Mouse (Mus musculus): Measurements from ENCODE around the gene Zzef1. TPM values are rescaled to one million over a fixed set of nuclear protein-coding genes. Genes with fewer than 3 reads are reported as not detected.

The Zzef1 gene
- polyA plus RNA-seq, 1 experiment from 2014 or later = 5.5 TPM

DNA sequence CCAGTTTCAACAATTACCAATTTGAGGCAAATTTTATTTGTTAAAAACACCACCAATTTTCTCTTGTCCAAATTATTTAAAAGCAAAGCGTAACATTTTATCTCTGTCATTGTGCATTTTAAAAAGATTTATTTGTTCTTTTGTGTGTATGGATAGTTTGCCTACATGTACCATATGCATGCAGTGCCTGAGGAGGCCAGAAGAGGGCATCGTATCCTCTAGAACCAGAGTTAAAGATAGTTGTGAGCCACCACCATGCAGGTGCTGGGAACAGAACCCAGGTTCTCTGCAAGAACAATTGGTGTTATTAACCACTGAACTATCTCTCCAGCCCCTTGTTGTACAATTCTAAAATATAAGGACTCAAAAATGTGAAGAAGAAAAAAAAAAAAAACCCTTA, 18.2 kb downstream of the Zzef1 start:
- Histone ChIP-seq H3K9me3 (replicated peaks) (no peaks in the 10 kb centered on the region), H3K4me1 (no peaks in the 10 kb centered on the region), H3K27ac (replicated peaks) (no peak overlapping the region), H3K36me3 (peaks cover 9% of the 10 kb centered on the region), H3K4me3 (no peak overlapping the region), H3K27me3 (ENCODE audit: low read depth, poor library complexity, severe bottlenecking) (no peaks in the 10 kb centered on the region)
- DNase-seq (ENCODE audit: low spot score) = no peak
- 73% methylated on average over 2 of the region's 2 CpGs for WGBS

DNA sequence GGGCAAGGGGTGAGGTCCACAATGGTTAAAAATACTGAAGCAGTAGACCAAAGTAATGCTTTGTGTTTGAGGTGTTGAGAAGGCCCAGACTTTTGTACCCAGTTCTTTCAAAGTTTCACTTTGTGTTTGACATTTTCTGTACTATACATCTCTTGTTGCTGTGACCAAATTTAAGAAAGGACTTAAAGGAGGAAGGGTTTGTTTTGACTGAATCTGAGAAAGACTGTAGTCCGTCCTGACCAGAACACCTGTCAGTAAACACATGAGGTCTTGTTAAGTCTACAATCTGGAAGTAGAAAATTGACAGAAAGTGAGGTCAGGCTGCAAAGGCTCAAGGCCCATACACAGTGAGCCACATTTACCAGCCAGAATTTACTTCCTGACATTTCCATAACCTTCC, 20.8 kb downstream of the Zzef1 start:
- peaks cover 31% of the 10 kb centered on the region for H3K36me3 ChIP-seq
- DNase-seq (ENCODE audit: low spot score) = no peak
- WGBS = 88% methylated on average over 1 of the region's 1 CpGs
- H3K27ac ChIP-seq (replicated peaks) = no peak overlapping the region
- H3K27me3 ChIP-seq (ENCODE audit: low read depth, poor library complexity, severe bottlenecking) = no peaks in the 10 kb centered on the region
- no peaks in the 10 kb centered on the region for H3K9me3 ChIP-seq (replicated peaks)
- no peaks in the 10 kb centered on the region for H3K4me1 ChIP-seq
- no peak overlapping the region for H3K4me3 ChIP-seq

DNA sequence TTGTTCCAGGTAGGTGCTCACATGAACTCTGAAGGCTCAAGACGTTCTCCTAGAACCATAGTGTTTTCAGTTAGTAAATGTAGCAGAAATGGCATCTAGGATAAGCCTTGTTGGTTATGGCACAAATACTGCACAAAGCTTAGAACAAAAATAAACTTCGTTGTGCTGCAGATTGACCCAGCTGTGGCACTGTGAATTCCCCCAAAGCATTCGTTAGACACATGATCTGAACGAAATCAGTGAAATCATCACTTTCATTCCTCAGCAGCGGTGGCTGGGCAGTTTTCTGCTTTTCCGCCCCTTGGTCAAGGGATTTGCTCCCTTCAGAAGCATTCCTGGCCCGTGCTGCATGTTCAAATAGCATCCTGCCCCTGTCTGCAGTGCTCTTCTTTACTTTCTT, 22.0 kb downstream of the Zzef1 start:
- Histone ChIP-seq H3K36me3 (peaks cover 37% of the 10 kb centered on the region), H3K9me3 (replicated peaks) (no peaks in the 10 kb centered on the region), H3K27me3 (ENCODE audit: low read depth, poor library complexity, severe bottlenecking) (no peaks in the 10 kb centered on the region), H3K27ac (replicated peaks) (no peak overlapping the region), H3K4me3 (no peak overlapping the region), H3K4me1 (no peaks in the 10 kb centered on the region)
- no peak for DNase-seq (ENCODE audit: low spot score)
- WGBS = 88% methylated on average over 7 of the region's 7 CpGs

DNA sequence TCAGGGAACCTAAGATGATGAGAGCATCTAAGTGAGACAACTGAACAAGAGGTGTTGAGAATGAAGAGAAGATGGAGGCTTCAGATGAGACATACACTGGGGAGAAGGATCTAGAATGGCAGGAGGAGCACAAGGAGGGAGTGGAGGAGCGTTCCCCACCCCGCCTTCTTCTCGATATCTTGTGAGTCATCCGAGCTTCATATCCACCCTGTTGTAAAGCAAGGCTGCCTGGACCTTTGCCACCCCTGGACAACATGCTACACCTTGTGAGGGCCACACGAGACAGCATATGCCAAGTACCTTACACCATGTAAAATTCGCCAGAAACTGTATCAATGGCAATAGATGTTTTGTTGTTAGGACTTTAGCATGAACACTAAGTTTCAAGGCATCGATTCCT, 25.0 kb downstream of the Zzef1 start:
- Histone ChIP-seq H3K4me1 (no peaks in the 10 kb centered on the region), H3K4me3 (no peak overlapping the region), H3K27me3 (ENCODE audit: low read depth, poor library complexity, severe bottlenecking) (no peaks in the 10 kb centered on the region), H3K9me3 (replicated peaks) (no peaks in the 10 kb centered on the region), H3K27ac (replicated peaks) (no peak overlapping the region), H3K36me3 (peaks cover 62% of the 10 kb centered on the region)
- DNase-seq (ENCODE audit: low spot score) = no peak
- 92% methylated on average over 7 of the region's 7 CpGs for WGBS

DNA sequence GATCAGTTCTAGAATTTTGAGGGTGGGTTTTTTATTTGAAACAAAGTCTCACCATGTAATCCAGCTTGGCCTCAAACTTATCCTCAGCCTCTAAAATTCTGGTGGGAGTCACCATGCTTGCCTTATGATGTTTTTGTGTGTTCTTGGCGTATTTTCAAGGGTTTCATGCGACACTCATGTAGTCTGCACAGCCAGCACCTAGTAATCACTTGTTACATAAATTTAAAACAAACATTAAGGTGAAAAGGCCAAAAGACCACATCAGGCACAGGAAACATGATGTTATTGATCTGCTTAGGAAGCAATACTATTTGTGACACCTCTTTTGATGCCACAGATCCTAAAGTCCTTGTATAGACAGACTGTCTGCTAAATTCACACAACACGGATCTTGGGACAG, 33.8 kb downstream of the Zzef1 start:
- no peaks in the 10 kb centered on the region for H3K9me3 ChIP-seq (replicated peaks)
- no peak for DNase-seq (ENCODE audit: low spot score)
- H3K27me3 ChIP-seq (ENCODE audit: low read depth, poor library complexity, severe bottlenecking) = no peaks in the 10 kb centered on the region
- no peaks in the 10 kb centered on the region for H3K4me1 ChIP-seq
- H3K4me3 ChIP-seq = no peak overlapping the region
- H3K36me3 ChIP-seq = peaks cover 70% of the 10 kb centered on the region
- 91% methylated on average over 3 of the region's 3 CpGs for WGBS
- H3K27ac ChIP-seq (replicated peaks) = no peak overlapping the region

DNA sequence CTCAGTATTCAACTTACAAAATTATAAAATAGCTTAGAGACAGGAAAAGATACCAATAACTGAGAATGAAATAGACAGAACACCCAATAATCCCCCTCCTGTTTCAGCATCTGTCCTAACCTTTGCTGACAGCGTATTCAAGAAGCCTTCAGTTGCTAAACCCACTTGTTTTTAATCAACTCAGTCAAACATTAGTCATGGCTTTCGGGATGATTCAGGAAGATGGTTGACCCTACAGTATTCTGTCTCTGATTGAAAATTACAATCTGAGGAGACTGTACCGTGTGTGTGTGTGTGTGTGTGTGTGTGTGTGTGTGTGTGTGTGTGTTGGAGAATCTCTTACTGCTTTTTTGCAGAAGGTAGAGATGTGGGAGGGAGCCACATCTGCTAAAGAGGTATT, 46.7 kb downstream of the Zzef1 start:
- no peak for DNase-seq (ENCODE audit: low spot score)
- H3K4me3 ChIP-seq = no peak overlapping the region
- peaks cover 33% of the 10 kb centered on the region for H3K36me3 ChIP-seq
- H3K9me3 ChIP-seq (replicated peaks) = no peaks in the 10 kb centered on the region
- H3K27me3 ChIP-seq (ENCODE audit: low read depth, poor library complexity, severe bottlenecking) = no peaks in the 10 kb centered on the region
- WGBS = 87% methylated on average over 3 of the region's 3 CpGs
- H3K4me1 ChIP-seq = no peaks in the 10 kb centered on the region
- H3K27ac ChIP-seq (replicated peaks) = no peak overlapping the region

DNA sequence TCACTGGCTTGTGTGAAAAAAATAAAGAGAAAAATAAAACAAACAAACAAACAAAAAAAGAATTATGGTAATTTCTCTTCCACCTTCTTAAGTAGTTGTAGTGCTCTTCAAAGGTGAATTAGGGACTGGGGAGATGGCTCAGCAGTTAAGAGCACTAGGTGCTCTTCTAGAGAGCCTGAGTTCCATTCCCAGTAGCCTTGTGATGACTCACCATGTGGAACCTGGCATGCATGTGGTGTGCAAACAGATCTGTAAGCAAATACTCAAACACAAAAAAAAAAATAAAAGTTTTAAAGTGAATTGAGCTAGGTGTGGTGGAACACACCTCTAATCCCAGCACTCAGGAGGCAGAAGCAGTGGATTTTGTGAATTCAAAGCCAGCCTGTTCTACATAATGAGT, 47.5 kb downstream of the Zzef1 start:
- Histone ChIP-seq H3K9me3 (replicated peaks) (no peaks in the 10 kb centered on the region), H3K27me3 (ENCODE audit: low read depth, poor library complexity, severe bottlenecking) (no peaks in the 10 kb centered on the region), H3K36me3 (peaks cover 41% of the 10 kb centered on the region), H3K4me1 (no peaks in the 10 kb centered on the region), H3K27ac (replicated peaks) (no peak overlapping the region), H3K4me3 (no peak overlapping the region)
- no peak for DNase-seq (ENCODE audit: low spot score)

DNA sequence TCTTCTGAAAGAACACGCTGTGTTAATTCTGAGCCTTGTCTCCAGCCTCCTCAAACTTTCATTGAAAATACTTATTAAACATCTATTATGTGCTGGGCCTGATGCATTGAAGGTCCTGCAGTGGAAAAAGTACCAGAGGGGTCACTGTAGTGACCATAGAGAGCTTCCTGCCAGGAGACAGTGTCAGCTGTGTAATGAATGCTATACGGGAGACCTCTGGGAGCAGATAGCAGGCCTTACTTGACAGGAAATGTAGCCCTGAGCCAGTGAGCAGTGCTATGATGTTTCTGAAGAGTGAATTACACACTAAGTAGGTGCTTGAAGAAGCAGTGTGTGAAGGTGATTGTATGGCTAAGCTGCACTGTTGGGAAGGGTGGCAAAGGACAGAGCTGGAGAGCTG, 49.5 kb downstream of the Zzef1 start:
- H3K4me1 ChIP-seq = no peaks in the 10 kb centered on the region
- H3K27ac ChIP-seq (replicated peaks) = no peak overlapping the region
- WGBS = 95% methylated on average over 2 of the region's 2 CpGs
- H3K4me3 ChIP-seq = no peak overlapping the region
- H3K36me3 ChIP-seq = peaks cover 50% of the 10 kb centered on the region
- no peaks in the 10 kb centered on the region for H3K9me3 ChIP-seq (replicated peaks)
- H3K27me3 ChIP-seq (ENCODE audit: low read depth, poor library complexity, severe bottlenecking) = no peaks in the 10 kb centered on the region
- no peak for DNase-seq (ENCODE audit: low spot score)

DNA sequence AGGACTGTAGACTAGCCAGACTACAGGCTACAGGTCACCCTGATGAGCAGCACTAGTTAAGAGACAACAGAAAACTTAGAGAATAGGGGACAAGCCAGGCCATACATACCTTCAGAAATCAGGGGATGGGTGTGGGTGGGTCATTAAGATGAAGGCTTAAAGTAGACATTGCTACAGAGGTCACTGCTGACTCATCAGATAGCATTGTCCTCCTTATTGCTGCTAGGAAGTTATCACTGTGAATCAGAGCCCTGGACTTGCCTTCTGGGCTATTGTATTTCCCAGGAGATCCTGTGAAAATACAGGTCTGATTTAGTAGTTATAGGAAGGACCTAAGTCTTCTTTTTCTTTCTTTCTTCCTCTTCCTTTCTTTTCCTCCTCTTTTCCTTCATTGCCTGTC, 50.7 kb downstream of the Zzef1 start:
- no peaks in the 10 kb centered on the region for H3K4me1 ChIP-seq
- H3K36me3 ChIP-seq = peaks cover 59% of the 10 kb centered on the region
- no peak overlapping the region for H3K4me3 ChIP-seq
- no peaks in the 10 kb centered on the region for H3K9me3 ChIP-seq (replicated peaks)
- H3K27ac ChIP-seq (replicated peaks) = no peak overlapping the region
- no peak for DNase-seq (ENCODE audit: low spot score)
- H3K27me3 ChIP-seq (ENCODE audit: low read depth, poor library complexity, severe bottlenecking) = no peaks in the 10 kb centered on the region

DNA sequence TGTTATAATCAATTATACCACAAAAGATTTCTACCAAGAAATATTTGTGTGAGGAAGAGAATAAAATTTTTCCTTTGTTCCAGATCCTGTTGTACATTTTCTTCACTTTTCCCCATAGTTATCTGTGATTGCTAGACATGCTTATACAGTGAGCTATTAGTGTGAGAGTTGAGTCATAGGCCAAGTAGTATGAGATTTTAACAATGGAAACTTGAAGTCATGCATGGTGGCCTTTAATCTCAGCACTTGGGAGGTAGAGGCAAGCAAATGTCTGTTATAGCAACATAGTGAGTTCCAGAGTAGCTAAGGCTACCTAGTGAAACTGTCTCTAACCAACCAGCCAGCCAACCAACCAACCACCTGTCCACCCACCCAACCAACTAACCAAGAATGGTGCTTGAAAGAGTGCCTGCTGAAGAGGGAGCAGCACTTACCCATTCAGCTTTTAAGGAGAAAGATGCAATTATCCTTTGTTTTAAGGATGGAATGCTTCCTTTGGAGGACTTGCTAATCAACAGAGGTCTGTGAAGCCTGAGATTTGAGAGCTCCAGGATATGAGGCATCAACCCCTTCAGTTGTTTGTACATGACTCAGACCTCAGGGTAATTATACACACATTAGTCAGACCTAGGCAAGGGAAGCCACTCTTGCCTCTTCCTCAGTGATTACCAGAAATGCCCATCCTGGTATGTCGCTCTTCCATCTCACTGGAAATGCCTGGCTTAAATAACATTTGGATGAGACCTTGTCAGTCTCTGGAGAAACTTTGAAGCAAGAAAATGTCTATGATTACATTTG, 52.0 kb downstream of the Zzef1 start:
- no peaks in the 10 kb centered on the region for H3K4me1 ChIP-seq
- no peak for DNase-seq (ENCODE audit: low spot score)
- H3K9me3 ChIP-seq (replicated peaks) = no peaks in the 10 kb centered on the region
- no peaks in the 10 kb centered on the region for H3K27me3 ChIP-seq (ENCODE audit: low read depth, poor library complexity, severe bottlenecking)
- H3K4me3 ChIP-seq = no peak overlapping the region
- H3K27ac ChIP-seq (replicated peaks) = no peak overlapping the region
- peaks cover 69% of the 10 kb centered on the region for H3K36me3 ChIP-seq
- 92% methylated on average over 1 of the region's 1 CpGs for WGBS

DNA sequence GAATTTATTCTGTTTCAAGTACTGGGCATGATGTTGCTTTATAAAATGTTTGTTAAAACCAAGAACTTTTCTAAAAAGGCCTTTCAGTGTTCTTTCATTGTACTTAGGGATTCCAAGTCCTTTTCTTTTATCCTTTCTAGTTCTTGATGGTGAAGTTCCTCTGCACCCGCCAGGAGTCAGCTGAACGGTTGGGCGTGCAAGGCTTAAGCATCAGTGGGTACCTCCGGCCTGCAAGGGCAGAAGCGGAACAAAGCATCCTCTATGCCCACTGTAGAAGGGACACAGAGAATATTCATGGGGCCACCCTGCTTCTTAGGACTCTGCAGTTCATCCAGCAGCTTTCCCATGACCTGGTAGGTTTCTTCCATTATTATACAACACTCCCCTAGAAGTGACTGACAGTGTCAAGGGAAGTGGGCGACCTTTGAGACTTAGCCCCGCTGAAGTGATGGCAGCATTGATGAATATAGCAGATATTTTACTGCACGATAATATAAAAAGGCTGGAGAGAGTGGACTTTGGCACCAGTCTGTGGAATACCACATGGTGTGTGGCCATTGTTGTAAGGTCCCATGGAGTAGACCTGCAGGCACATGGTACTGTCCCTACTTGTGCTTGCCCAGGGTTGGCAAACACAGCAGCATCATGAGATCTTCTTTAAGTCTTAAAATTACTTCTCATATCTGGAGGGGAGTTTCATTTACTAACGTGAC, 54.5 kb downstream of the Zzef1 start:
- peaks cover 83% of the 10 kb centered on the region for H3K36me3 ChIP-seq
- DNase-seq (ENCODE audit: low spot score) = no peak

DNA sequence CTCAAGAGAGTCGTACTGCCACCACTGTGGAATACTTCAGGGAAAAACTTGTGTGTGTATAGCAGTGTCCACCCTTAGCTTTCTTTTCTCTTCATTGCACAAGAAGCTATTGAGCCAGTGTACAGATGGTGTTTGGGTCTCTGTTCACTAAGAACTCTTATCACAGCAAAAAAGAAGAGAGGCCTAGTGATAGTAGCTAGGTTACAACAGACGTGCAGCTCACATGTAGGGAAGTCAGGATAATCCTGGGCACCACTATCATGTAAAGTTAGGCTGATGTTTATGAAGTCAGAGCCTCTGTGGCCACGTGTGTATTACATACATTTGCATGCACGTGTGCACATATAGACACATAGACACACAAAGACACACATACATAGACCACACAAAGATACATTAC, 55.2 kb downstream of the Zzef1 start:
- Histone ChIP-seq H3K4me3 (no peak overlapping the region), H3K36me3 (peaks cover 81% of the 10 kb centered on the region), H3K27ac (replicated peaks) (no peak overlapping the region), H3K9me3 (replicated peaks) (no peaks in the 10 kb centered on the region), H3K27me3 (ENCODE audit: low read depth, poor library complexity, severe bottlenecking) (no peaks in the 10 kb centered on the region), H3K4me1 (no peaks in the 10 kb centered on the region)
- no peak for DNase-seq (ENCODE audit: low spot score)
- 92% methylated on average over 4 of the region's 4 CpGs for WGBS

More for the DNA sequence above, 54.5 kb downstream of the Zzef1 start:
- H3K4me1 ChIP-seq = no peaks in the 10 kb centered on the region
- H3K9me3 ChIP-seq (replicated peaks) = no peaks in the 10 kb centered on the region
- H3K27me3 ChIP-seq (ENCODE audit: low read depth, poor library complexity, severe bottlenecking) = no peaks in the 10 kb centered on the region
- H3K4me3 ChIP-seq = no peak overlapping the region
- WGBS = 91% methylated on average over 9 of the region's 9 CpGs
- no peak overlapping the region for H3K27ac ChIP-seq (replicated peaks)

DNA sequence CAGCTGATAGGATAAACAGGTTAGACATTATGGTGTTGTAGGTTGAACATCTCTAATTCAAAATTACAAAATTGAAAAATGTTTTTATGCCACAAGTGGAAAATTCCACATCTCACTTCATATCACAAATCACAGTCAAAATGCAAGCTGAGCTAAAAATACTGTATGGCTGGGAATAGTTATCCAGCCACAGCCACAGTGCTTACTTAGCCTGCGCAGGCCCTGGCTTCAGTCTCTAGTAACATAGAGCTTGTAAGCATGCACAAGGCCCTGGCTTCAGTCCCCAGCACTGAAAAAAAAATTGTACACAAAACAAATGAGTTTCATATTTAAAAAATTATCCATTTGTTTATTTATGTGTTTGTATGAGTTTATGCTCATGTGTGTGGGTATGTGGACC, 56.1 kb downstream of the Zzef1 start:
- Histone ChIP-seq H3K27me3 (ENCODE audit: low read depth, poor library complexity, severe bottlenecking) (no peaks in the 10 kb centered on the region), H3K36me3 (peaks cover 83% of the 10 kb centered on the region), H3K4me1 (no peaks in the 10 kb centered on the region), H3K9me3 (replicated peaks) (no peaks in the 10 kb centered on the region), H3K27ac (replicated peaks) (no peak overlapping the region), H3K4me3 (no peak overlapping the region)
- DNase-seq (ENCODE audit: low spot score) = no peak
- 98% methylated on average over 1 of the region's 1 CpGs for WGBS

Data from midbrain, embryonic 10.5 days (tissue).